Mouse (Mus musculus): Measurements from ENCODE around the gene Eif4ebp2.

The Eif4ebp2 gene

DNA sequence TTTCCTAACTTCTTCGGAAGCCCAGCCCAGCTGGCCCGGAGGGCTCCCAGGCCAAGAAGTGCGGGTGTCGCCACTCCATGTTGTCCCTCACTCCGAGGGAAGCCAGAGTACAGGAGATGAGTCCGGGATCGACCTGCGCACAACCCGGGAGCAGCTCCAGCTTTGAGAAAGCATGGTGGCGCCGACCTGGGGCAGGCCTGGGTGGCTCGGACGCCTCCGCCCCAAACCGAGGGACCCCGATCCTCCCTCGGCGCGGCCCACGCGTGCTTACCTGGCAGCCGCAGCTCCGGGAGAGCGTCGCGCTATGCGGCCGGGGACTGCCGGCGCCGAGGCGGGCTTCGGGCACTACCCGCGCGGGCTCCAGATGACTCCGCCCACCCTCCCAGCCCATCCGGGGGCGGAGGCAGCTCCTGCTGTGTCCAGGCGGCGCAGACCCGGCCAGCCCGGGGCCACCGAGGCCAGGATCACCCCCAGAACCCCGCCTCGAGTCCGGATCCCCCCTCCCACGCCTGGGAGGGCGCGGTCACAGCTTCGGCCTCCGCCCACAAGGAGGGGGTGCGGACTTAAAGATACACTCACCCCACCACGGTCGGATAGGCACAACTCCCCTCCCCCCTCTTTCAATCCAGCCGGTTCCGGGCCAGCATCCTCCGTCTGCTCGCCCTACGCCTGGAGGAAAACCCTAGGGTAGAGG lies 69.3 kb downstream of the Eif4ebp2 start, which contains the start of gene Pald1:
Gene Pald1, minus strand, starts transcription at position 510 of the 694 bp plus-strand sequence.
- no peak for DNase-seq (ENCODE audit: low read depth, low spot score)

GRCm38 (mm10) chr10:61382281-61382731 lies 70.2 kb downstream of the Eif4ebp2 start:
- DNase-seq (ENCODE audit: low read depth, low spot score): no peak

GRCm38 (mm10) chr10:61381823-61382222 lies 70.6 kb downstream of the Eif4ebp2 start:
- DNase-seq (ENCODE audit: low read depth, low spot score): no peak

GRCm38 (mm10) chr10:61380186-61380585 lies 72.3 kb downstream of the Eif4ebp2 start:
- no peak for DNase-seq (ENCODE audit: low read depth, low spot score)

DNA sequence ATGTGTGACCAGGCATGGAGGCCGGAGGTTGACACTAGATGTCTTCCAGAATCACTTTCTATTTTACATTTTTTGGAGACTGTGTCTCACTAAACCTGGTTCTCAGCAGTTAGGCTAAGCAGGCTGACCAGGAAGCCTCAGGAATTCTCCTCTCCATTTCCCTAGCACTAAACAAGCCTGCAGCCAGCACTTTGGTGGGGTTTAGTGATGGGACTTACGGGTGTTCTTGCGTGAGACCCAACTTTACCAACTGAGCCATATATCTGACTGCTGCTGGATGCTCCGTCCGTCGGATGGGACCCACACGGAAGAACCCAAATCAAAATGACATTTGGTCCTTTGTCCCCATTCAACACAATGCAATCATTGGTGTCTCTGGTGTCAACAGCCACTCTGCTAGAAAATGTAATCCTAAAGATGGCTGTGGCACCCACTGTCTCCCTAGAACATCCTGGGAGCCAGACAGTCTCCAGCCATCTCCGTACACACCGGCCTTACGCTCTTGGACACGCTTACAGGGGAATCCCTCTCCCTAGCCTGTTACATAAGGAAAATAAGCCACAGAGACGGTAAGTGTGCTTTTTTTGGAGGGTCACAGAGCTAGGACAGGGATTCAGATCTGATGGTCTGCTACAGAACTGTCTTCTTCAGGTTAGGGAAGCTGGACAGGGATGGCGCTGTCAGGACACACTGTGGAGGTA lies 73.0 kb downstream of the Eif4ebp2 start:
- no peak for DNase-seq (ENCODE audit: low read depth, low spot score)

GRCm38 (mm10) chr10:61378698-61379097 lies 73.8 kb downstream of the Eif4ebp2 start:
- no peak for DNase-seq (ENCODE audit: low read depth, low spot score)
